Mouse (Mus musculus) forebrain, embryonic 10.5 days (tissue): ENCODE results near the gene Tor1b. TPM values are rescaled to one million over a fixed set of nuclear protein-coding genes. Genes with fewer than 3 reads are reported as not detected.
"Not testable (repeated sequence)": the region's sequence is repeated elsewhere in the genome, so short reads cannot be mapped to it uniquely, and the experiment has no call there.

Experiments
- DNase-seq: peaks from one replicate; pipeline ENCODE4 v3.0.0-alpha.2; 2017; ENCODE audit warnings: low spot score; ENCODE audit errors: extremely low spot score
- H3K27ac ChIP-seq: fragments of 300-500 bp; sonication (generic); 2 replicates; pipeline ENCODE4 v1.5.1; 2016; ENCODE audit warnings: mild to moderate bottlenecking
- H3K27me3 ChIP-seq: fragments of 300-500 bp; sonication (generic); 2 replicates; pipeline ENCODE4 v1.6.1; 2016; ENCODE audit warnings: mild to moderate bottlenecking; ENCODE audit not compliant: poor library complexity, severe bottlenecking
- H3K36me3 ChIP-seq: fragments of 300-500 bp; sonication (generic); replicated peaks from 2 replicates; pipeline ENCODE4 v1.6.1; 2016; ENCODE audit warnings: mild to moderate bottlenecking, moderate library complexity
- H3K4me1 ChIP-seq: fragments of 300-500 bp; sonication (generic); 2 replicates; pipeline ENCODE4 v1.6.1; 2016
- H3K4me3 ChIP-seq: fragments of 300-500 bp; sonication (generic); 2 replicates; pipeline ENCODE4 v1.5.1; 2016; ENCODE audit warnings: mild to moderate bottlenecking, moderate library complexity
- H3K9me3 ChIP-seq: fragments of 300-500 bp; sonication (generic); 2 replicates; pipeline ENCODE4 v1.6.1; 2016; ENCODE audit warnings: mild to moderate bottlenecking, moderate library complexity
- WGBS: fragments of 180-500 bp; shearing (Covaris S2); methylation state at CpG from one replicate; pipeline ENCODE4 v1.1.7; 2016; 5-methylcytosine and 5-hydroxymethylcytosine counted together
- polyA plus RNA-seq: library from polyadenylated mRNA; unstranded; fragments of >200 nt; fragmentation: Nextera tagmentation; extraction: Ambion mirVana; gene quantifications from 2 replicates; pipeline ENCODE4 v1.2.1, GENCODE M21; 2016

Tor1b gene
- polyA plus RNA-seq: 23.6 and 24.2 TPM in 2 replicates

DNA sequence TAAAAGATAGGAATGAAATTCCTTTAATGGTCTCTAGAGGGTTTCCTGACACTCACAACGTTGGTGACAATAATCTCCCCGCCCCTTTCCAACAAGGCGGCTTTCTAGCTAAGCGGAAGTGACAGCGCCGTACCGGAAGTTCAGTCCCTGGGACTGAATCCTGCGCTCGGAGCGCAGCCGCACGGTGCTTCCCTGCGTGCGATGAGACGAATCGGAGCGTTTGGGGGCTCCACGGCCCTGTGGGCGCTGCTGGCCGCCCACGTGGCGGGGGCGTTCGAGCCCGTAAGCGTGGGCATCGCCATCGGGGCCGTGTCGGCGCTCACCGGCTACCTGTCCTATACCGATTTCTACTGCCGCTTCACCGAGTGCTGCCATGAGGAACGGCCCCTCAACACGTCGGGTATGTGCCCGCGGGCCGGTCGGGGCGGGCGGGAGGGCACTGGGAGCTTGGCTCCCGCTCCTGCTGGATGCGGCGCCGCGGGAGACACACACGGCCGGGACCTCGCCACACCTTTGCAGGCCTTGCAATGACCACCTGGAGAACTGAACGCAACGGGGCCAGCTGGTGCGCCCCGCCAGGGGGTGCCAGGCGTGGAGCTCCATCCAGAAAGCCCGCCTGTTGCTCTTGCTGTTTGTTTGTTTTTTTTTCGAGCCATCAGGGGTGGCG lies at the start of gene Tor1b:
Tor1b (plus strand) TSS at position 136 of the 667 bp plus-strand sequence.
- DNase-seq: peak; percentile 91
- Histone ChIP-seq H3K27me3 (no peaks in the 10 kb centered on the region), H3K9me3 (no peaks in the 10 kb centered on the region), H3K4me1 (peaks cover 37% of the 10 kb centered on the region), H3K36me3 (peaks cover 39% of the 10 kb centered on the region), H3K4me3 (peak within 1 kb of the TSS; percentile 98), H3K27ac (peak within 1 kb of the TSS; percentile 95)
- under 1% methylated on average over 60 of the region's 60 CpGs for WGBS

GRCm38 (mm10) chr2:30904231-30904630 lies 48.5 kb upstream of the Tor1b start:
- Histone ChIP-seq H3K4me3 (no peak overlapping the region), H3K4me1 (peaks cover 33% of the 10 kb centered on the region), H3K9me3 (no peaks in the 10 kb centered on the region), H3K36me3 (no peaks in the 10 kb centered on the region), H3K27me3 (peaks cover 33% of the 10 kb centered on the region), H3K27ac (no peak overlapping the region)
- 93% methylated on average over 6 of the region's 6 CpGs for WGBS
- no peak for DNase-seq

- no peak overlapping the region for H3K27ac ChIP-seq
- H3K27me3 ChIP-seq: peaks cover 33% of the 10 kb centered on the region
- H3K36me3 ChIP-seq: no peaks in the 10 kb centered on the region
- 91% methylated on average over 7 of the region's 7 CpGs for WGBS
- peaks cover 33% of the 10 kb centered on the region for H3K4me1 ChIP-seq
- no peak overlapping the region for H3K4me3 ChIP-seq
- no peak for DNase-seq
- H3K9me3 ChIP-seq: no peaks in the 10 kb centered on the region
Measured at GRCm38 (mm10) chr2:30904991-30905390, 47.8 kb upstream of the Tor1b start.

DNA sequence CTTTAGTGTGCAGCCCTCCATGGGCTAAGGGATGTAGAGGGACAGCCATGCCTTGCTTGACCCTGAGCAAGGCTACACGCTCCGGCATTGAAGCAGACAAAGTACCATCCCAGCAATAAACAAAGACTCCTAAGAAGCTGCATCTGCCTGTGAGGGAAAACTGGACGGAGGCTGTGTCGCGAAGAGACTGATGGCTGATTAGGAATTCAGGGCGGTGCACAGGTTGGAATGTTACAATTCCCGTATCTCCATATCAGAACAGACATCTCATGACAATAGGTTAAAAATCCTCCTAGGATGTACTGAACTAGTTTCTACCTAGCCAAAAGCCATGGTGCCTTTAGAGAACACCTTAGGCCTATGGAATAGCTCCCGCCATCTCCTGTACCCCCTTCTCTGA lies 46.9 kb upstream of the Tor1b start:
- DNase-seq: no peak
- Histone ChIP-seq H3K27me3 (peaks cover 30% of the 10 kb centered on the region), H3K4me1 (peaks cover 31% of the 10 kb centered on the region), H3K27ac (no peak overlapping the region), H3K36me3 (no peaks in the 10 kb centered on the region), H3K9me3 (no peaks in the 10 kb centered on the region), H3K4me3 (no peak overlapping the region)
- WGBS: 91% methylated on average over 8 of the region's 8 CpGs

DNA sequence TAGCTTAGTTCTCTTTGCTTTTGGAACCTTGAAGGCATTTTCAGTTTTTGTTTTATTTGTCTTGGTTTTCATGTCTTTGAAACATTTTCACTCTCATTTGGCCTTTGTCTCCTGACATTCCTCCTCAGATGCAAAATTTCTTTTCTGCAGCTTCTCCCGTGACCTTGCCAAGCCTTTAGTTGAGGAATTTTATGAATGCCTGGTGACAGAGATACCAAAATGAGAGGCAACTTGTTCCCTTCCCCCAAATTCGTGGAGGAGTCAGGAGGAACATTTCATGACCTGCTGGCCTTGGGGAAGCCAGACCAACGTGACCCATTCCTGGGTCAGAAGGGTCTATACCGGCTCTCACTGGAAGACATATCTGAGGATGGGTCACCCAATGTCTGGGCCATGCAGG lies 46.1 kb upstream of the Tor1b start:
- peaks cover 24% of the 10 kb centered on the region for H3K4me1 ChIP-seq
- 79% methylated on average over 4 of the region's 4 CpGs for WGBS
- H3K9me3 ChIP-seq: no peaks in the 10 kb centered on the region
- H3K4me3 ChIP-seq: no peak overlapping the region
- H3K36me3 ChIP-seq: no peaks in the 10 kb centered on the region
- no peak for DNase-seq
- H3K27ac ChIP-seq: no peak overlapping the region
- peaks cover 23% of the 10 kb centered on the region for H3K27me3 ChIP-seq

DNA sequence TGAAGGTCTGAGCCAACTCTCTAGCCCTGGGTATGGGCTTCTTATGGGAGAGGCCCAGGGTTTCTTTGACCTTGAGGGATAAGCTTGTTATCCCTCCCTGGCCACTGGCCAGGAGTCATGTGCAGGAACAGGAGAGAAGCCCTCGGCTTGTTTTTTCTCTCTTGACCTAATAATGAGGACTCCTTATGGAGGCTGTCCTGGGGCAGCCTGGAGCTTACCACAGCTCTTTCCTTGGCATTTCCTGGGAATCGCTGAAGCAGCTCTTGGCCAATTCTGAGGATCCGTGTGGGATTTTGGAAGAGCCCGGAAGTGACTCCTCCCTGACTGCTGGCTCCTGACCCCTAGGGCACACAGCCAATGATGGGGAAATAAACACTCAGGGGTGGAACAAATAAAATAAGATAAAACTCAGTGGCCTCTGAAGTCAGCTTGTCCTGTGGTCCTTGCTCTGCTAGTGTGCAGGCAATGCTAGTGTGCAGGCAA lies 40.4 kb upstream of the Tor1b start:
- Histone ChIP-seq H3K27ac (no peak overlapping the region), H3K27me3 (no peaks in the 10 kb centered on the region), H3K36me3 (no peaks in the 10 kb centered on the region), H3K4me1 (peaks cover 16% of the 10 kb centered on the region), H3K4me3 (no peak overlapping the region), H3K9me3 (no peaks in the 10 kb centered on the region)
- WGBS: 69% methylated on average over 4 of the region's 4 CpGs
- no peak for DNase-seq

DNA sequence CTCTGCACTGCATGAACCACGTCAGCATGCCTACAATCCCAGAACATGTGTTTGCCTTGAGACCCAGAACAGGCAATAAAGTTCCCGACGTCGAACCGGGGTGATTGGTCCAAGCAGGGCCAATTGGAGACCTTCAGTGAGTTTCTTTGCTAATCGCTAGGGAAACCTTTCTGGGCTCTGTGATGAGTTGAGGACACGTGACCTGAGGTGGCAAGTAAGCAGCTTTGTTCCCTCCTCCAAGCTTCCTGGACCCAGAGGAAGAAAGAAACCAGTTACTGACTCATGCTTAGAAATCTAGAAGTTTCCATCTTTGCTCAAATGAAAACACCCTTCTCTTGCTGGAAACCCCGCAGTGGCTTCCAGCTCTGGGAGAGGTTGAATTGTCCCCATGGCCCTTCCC lies 39.7 kb upstream of the Tor1b start:
- Histone ChIP-seq H3K4me3 (no peak overlapping the region), H3K36me3 (no peaks in the 10 kb centered on the region), H3K27me3 (no peaks in the 10 kb centered on the region), H3K4me1 (peaks cover 21% of the 10 kb centered on the region), H3K27ac (no peak overlapping the region), H3K9me3 (no peaks in the 10 kb centered on the region)
- DNase-seq: no peak
- WGBS: 86% methylated on average over 8 of the region's 8 CpGs

DNA sequence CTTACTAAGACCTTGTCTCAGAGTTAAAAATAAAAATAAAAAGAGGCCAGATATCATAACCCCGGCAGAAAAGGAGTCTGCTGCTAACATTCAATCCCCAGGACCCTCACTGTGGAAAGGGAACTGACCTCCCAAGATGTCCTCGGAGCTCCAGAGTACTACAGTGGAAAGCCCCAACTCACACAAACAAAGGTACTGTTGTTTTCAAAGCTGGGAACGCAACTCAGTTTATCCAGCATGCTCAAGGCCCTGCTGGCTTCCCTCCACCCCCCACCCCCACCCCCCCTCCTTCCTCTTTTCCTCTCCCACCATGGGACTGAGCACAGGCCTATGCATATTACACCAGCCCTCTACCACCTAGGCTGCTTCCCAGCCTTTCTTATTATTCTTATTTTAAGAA lies 37.9 kb upstream of the Tor1b start:
- no peak overlapping the region for H3K27ac ChIP-seq
- peaks cover 32% of the 10 kb centered on the region for H3K4me1 ChIP-seq
- H3K27me3 ChIP-seq: no peaks in the 10 kb centered on the region
- DNase-seq: no peak
- no peaks in the 10 kb centered on the region for H3K9me3 ChIP-seq
- WGBS: 39% methylated on average over 3 of the region's 3 CpGs
- H3K36me3 ChIP-seq: no peaks in the 10 kb centered on the region
- no peak overlapping the region for H3K4me3 ChIP-seq

- no peaks in the 10 kb centered on the region for H3K36me3 ChIP-seq
- 77% methylated on average over 5 of the region's 5 CpGs for WGBS
- no peaks in the 10 kb centered on the region for H3K27me3 ChIP-seq
- no peaks in the 10 kb centered on the region for H3K9me3 ChIP-seq
- peak overlapping the region; percentile 44; the same call in 1 of the 2 replicates for H3K27ac ChIP-seq
- DNase-seq: no peak
- peaks cover 32% of the 10 kb centered on the region for H3K4me1 ChIP-seq
- no peak overlapping the region for H3K4me3 ChIP-seq
Measured at GRCm38 (mm10) chr2:30915376-30915775, 37.4 kb upstream of the Tor1b start.

DNA sequence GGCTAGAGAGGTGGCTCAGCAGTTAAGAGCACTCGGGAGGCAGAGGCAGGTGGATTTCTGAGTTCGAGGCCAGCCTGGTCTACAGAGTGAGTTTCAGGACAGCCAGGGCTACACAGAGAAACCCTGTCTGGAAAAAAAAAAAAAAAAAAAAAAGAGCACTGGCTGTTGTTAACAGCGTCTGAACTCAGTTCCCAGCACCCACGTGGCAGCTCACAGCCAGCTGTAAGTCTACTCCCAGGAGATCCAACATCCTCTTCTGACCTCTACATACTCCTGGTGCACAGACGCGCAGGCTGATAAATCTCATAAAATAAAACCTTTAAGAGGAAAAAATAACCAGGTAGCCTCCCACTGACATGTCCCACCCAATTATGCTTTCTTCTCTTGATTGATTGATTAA lies 36.8 kb upstream of the Tor1b start:
- H3K27ac ChIP-seq, DNase-seq, H3K4me3 ChIP-seq, H3K27me3 ChIP-seq, H3K36me3 ChIP-seq, H3K9me3 ChIP-seq: not testable (repeated sequence)
- peaks cover 32% of the 10 kb centered on the region for H3K4me1 ChIP-seq
- WGBS: 83% methylated on average over 6 of the region's 6 CpGs

GRCm38 (mm10) chr2:30917649-30918048 lies 35.1 kb upstream of the Tor1b start:
- Histone ChIP-seq H3K4me1 (peaks cover 28% of the 10 kb centered on the region), H3K4me3 (no peak overlapping the region), H3K27ac (no peak overlapping the region; the same call in 1 of the 2 replicates), H3K9me3 (no peaks in the 10 kb centered on the region), H3K27me3 (no peaks in the 10 kb centered on the region), H3K36me3 (no peaks in the 10 kb centered on the region)
- DNase-seq: no peak
- 92% methylated on average over 7 of the region's 7 CpGs for WGBS

GRCm38 (mm10) chr2:30918126-30918525 lies 34.6 kb upstream of the Tor1b start:
- Histone ChIP-seq H3K9me3 (no peaks in the 10 kb centered on the region), H3K4me3 (no peak overlapping the region), H3K36me3 (no peaks in the 10 kb centered on the region), H3K4me1 (peaks cover 27% of the 10 kb centered on the region), H3K27ac (peak overlapping the region; percentile 69), H3K27me3 (no peaks in the 10 kb centered on the region)
- DNase-seq: no peak
- 58% methylated on average over 6 of the region's 6 CpGs for WGBS

DNA sequence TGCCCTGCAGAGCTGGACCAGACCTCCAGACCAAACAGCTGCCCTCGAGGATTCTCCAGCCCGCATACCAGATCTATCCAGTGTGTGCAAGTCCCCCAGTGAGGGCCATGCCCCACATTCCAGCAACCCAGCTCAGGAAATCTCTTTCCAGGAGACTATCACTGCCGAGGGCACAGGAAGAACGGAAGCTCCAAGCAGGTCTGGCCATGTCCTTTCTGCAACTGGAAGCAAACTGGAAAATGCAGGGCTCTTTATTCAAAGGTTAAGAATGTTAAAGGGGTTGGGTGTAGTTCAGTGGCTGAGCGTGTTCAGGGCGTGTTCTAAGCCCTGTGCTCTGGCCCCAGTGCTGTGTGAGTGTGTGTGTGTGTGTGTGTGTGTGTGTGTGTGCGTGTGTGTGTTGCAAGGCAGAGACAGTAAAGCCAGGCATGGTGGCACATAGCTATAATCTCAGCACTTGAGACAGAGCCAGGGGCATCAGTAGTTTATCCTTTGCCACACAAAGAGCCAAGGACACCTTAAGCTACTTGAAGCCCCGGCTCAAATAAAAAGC lies 33.9 kb upstream of the Tor1b start:
- peak overlapping the region; percentile 69 for H3K27ac ChIP-seq
- peak; percentile 30 for DNase-seq
- H3K9me3 ChIP-seq: no peaks in the 10 kb centered on the region
- H3K27me3 ChIP-seq: no peaks in the 10 kb centered on the region
- H3K4me1 ChIP-seq: peaks cover 27% of the 10 kb centered on the region
- no peak overlapping the region for H3K4me3 ChIP-seq
- no peaks in the 10 kb centered on the region for H3K36me3 ChIP-seq
- WGBS: 58% methylated on average over 8 of the region's 8 CpGs
